ENCODE assay signal across 15 mouse cellular contexts in the genomic region with DNA sequence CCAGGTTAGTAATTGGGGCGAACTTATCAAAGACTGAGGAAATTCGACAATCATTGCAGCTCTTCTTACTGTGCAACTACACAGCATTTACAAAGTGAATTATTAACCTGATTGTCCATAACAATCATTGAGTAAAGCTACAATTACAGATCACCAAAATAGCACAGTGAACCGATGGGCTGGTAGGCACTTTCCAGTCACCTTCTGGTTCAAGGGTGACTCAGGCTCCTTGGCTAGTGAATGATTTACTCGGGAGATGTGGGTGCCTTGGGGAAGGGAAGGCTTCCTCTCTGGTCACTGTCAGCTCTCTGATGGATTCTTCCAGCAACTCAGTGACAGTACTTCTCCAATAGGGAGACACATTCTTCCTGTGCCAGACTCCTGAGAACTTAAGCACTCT.
A peak's percentile ranks its signal among the peaks of the same experiment; 100 is the strongest.
DNase-seq lines count a peak whose midpoint lies in the region; ATAC-seq and TF ChIP-seq lines count a peak whose summit lies in the region.
"Had no signal": no experiment of that assay in that cellular context is flagged by ENCODE, and none has a peak within 500 bp of the region (broad histone marks: within the 10 kb centered on the region; RNA-seq: fewer than 3 reads in every experiment).

No protein-coding gene starts in this region.

- TF ChIP-seq POLR2A in cortical plate, adult 2 months (IDR thresholded peaks at IDR 0.05; ENCODE audit: extremely low read depth, insufficient read depth, low read length): no peak

- TF ChIP-seq CTCF in cortical plate, adult 2 months (IDR thresholded peaks at IDR 0.05; ENCODE audit: extremely low read depth, insufficient read depth, low read length): no peak
- no peak for TF ChIP-seq CTCF in liver, postnatal 0 days (IDR thresholded peaks at IDR 0.05; ENCODE audit: low read depth)

- no peak overlapping the region for H3K4me2 ChIP-seq in kidney, embryonic 16.5 days (replicated peaks; ENCODE audit: low read depth, low read length)
- 0 out of 2 replicates have a peak overlapping the region, but pooled peaks have one; percentile 10 for H3K4me2 ChIP-seq in liver, postnatal 0 days (ENCODE audit: low read depth, low read length)
- no peak overlapping the region for H3K4me2 ChIP-seq in midbrain, embryonic 16.5 days (ENCODE audit: low read length)
- H3K4me2 ChIP-seq: forebrain, embryonic 12.5 days; heart, embryonic 12.5 days; limb, embryonic 12.5 days; neural tube, embryonic 12.5 days had no signal

- TF ChIP-seq EP300 in liver, postnatal 0 days (IDR thresholded peaks at IDR 0.05; ENCODE audit: low read depth): no peak

- ATAC-seq in kidney, embryonic 16.5 days (ENCODE audit: low FRiP score, low TSS enrichment): peak; percentile 43; the same call in 1 of the 2 replicates
- ATAC-seq in liver, postnatal 0 days: peak; percentile 25; the same call in 1 of the 2 replicates
- ATAC-seq in midbrain, embryonic 16.5 days: no peak
- no peak for ATAC-seq in inflammation-experienced regulatory T-cells, adult 6 months

- peak overlapping the region; percentile 14; the same call in 1 of the 2 replicates for H3K27ac ChIP-seq in cortical plate, adult 2 months (ENCODE audit: insufficient read depth, low read length)
- H3K27ac ChIP-seq in kidney, embryonic 16.5 days (ENCODE audit: low read length): no peak overlapping the region
- peak overlapping the region; percentile 41 for H3K27ac ChIP-seq in liver, postnatal 0 days (ENCODE audit: low read depth)
- no peak overlapping the region for H3K27ac ChIP-seq in midbrain, embryonic 16.5 days (ENCODE audit: low read length)
- H3K27ac ChIP-seq: forebrain, embryonic 12.5 days; neural tube, embryonic 12.5 days had no signal

- peaks cover 18% of the 10 kb centered on the region for H3K4me1 ChIP-seq in cortical plate, adult 2 months (ENCODE audit: control insufficient read depth, insufficient read depth, low read length)
- peaks cover 17% of the 10 kb centered on the region for H3K4me1 ChIP-seq in kidney, embryonic 16.5 days (ENCODE audit: insufficient read depth, low read length)
- peaks cover 28% of the 10 kb centered on the region for H3K4me1 ChIP-seq in liver, postnatal 0 days (ENCODE audit: insufficient read depth)
- H3K4me1 ChIP-seq in midbrain, embryonic 16.5 days (ENCODE audit: control insufficient read depth, insufficient read depth, low read length): no peaks in the 10 kb centered on the region; the same call in 1 of the 2 replicates

- H3K9me3 ChIP-seq in kidney, embryonic 16.5 days (ENCODE audit: low read length): no peaks in the 10 kb centered on the region
- no peaks in the 10 kb centered on the region for H3K9me3 ChIP-seq in liver, postnatal 0 days (ENCODE audit: low read length)
- no peaks in the 10 kb centered on the region for H3K9me3 ChIP-seq in midbrain, embryonic 16.5 days (replicated peaks; ENCODE audit: control insufficient read depth, low read length, poor library complexity, severe bottlenecking)
- H3K9me3 ChIP-seq: forebrain, embryonic 12.5 days; heart, embryonic 12.5 days; limb, embryonic 12.5 days; neural tube, embryonic 12.5 days had no signal

- H3K4me3 ChIP-seq in cortical plate, adult 2 months (ENCODE audit: insufficient read depth, low read length): no peak overlapping the region
- H3K4me3 ChIP-seq in kidney, embryonic 16.5 days (ENCODE audit: low read length): no peak overlapping the region
- no peak overlapping the region for H3K4me3 ChIP-seq in liver, postnatal 0 days (ENCODE audit: low read depth, low read length)
- no peak overlapping the region for H3K4me3 ChIP-seq in midbrain, embryonic 16.5 days (ENCODE audit: low read depth, low read length)
- H3K4me3 ChIP-seq: forebrain, embryonic 12.5 days; heart, embryonic 12.5 days; limb, embryonic 12.5 days; neural tube, embryonic 12.5 days had no signal

- H3K27me3 ChIP-seq in kidney, embryonic 16.5 days (ENCODE audit: insufficient read depth, low read length): no peaks in the 10 kb centered on the region
- no peaks in the 10 kb centered on the region for H3K27me3 ChIP-seq in liver, postnatal 0 days (ENCODE audit: insufficient read depth, low read length)
- no peaks in the 10 kb centered on the region for H3K27me3 ChIP-seq in midbrain, embryonic 16.5 days (ENCODE audit: control insufficient read depth, insufficient read depth, low read depth, low read length)
- H3K27me3 ChIP-seq: forebrain, embryonic 12.5 days; heart, embryonic 12.5 days; limb, embryonic 12.5 days; neural tube, embryonic 12.5 days had no signal

- 74% methylated on average over 4 of the region's 4 CpGs for whole genome bisulfite sequencing in kidney, embryonic 16.5 days
- 61% methylated on average over 4 of the region's 4 CpGs for WGBS in liver, postnatal 0 days (ENCODE audit: insufficient replicate concordance)
- WGBS in midbrain, embryonic 16.5 days: 92% methylated on average over 4 of the region's 4 CpGs

- H3K36me3 ChIP-seq in kidney, embryonic 16.5 days (ENCODE audit: insufficient read depth, low read length): no peaks in the 10 kb centered on the region
- H3K36me3 ChIP-seq in liver, postnatal 0 days (replicated peaks; ENCODE audit: insufficient read depth, low read length): no peaks in the 10 kb centered on the region
- no peaks in the 10 kb centered on the region for H3K36me3 ChIP-seq in midbrain, embryonic 16.5 days (ENCODE audit: control insufficient read depth, insufficient read depth, low read length)

- H3K9ac ChIP-seq in kidney, embryonic 16.5 days (replicated peaks; ENCODE audit: low read length): no peak overlapping the region
- H3K9ac ChIP-seq in liver, postnatal 0 days (replicated peaks): no peak overlapping the region
- H3K9ac ChIP-seq in midbrain, embryonic 16.5 days (ENCODE audit: low read depth, low read length): no peak overlapping the region
- H3K9ac ChIP-seq: forebrain, embryonic 12.5 days; heart, embryonic 12.5 days; limb, embryonic 12.5 days; neural tube, embryonic 12.5 days had no signal

- DNase-seq in kidney, adult 11 months: peak; percentile 66
- no peak for DNase-seq in kidney, postnatal 10 days
- DNase-seq in liver, postnatal 0 days: no peak
- DNase-seq in thymus, postnatal 36 days: no peak
- DNase-seq: cerebellum, postnatal 36 days; heart, postnatal 36 days; thymus, adult 18-20 months had no signal

Comparison
In these comparisons a context has a peak if more than half of its experiments do, and no peak if none do; other contexts are left out.
1. H3K27ac ChIP-seq: peak in cortical plate, adult 2 months (single experiment) and liver, postnatal 0 days (single experiment); none in kidney, embryonic 16.5 days (single experiment) and midbrain, embryonic 16.5 days (single experiment).
2. ATAC-seq: peak in kidney, embryonic 16.5 days (single experiment) and liver, postnatal 0 days (single experiment); none in midbrain, embryonic 16.5 days (single experiment) and inflammation-experienced regulatory T-cells, adult 6 months (single experiment).